Mouse (Mus musculus): ENCODE results near the gene Fbxo41.

The Fbxo41 gene

DNA sequence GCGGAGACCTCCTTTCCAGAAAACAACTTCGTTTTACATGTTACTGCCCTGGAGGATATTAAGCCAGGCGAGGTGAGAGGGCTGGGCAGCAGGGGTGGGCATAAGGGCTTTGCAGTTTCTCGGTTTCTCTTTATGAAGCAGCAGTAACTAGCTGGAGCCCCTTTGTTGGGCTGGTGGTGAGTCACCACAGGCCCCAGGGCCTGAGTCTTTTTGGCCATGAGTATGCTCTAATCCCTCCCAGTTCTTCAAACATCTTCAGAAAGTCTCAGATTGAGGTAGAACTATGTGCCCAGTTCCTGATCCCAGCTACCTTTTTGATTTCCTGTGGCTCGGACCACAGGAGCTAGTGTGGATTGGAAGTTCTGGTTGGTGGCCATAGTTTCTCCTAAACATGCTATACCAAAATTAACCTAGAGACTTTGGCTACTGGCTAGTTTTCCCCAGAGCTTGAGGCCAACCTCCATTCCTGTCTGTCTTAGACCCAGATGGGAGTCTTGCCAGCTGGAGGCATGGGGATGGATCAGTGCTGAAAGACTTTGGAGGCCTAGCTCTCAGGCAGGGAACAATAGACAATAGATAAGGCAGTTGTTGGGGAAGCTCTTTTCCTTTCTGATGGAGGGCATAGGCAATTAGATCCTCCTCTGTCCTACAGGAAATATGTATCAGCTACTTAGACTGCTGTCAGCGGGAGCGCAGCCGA is 58.4 kb downstream of the Fbxo41 start:
- DNase-seq = no peak

DNA sequence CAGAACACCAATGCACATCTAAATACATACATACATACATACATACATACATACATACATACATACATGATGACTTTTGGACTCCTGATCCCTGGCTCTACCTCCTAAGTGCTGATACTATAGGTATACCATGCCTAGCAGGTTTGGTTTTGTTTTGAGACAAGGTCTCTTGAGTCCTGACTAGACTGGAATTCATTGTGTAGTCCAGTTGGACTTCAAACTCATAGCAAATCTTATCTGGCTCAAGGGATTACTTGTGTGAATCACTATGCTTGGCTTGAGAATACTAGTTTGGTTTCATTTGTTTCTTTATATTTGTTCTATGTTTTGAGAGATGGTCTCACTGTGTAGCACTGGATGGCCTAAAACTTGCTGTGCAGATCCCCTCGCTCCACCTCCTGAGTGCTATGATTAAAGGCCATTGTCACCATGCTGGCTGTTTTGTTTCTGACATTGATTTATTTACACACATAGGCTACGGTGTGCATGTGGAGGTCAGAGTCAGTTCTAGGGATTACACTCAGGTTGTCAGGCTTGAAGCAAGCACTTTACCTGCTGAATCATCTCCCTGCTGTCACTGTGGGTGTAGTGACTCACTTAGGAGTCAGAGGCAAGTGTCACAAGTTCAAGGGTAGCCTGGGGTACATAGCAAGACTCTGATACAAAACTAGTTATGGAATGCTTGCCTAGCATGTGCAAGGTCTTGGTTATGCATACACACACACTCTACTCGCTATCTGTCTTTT is 59.1 kb downstream of the Fbxo41 start:
- DNase-seq = no peak

DNA sequence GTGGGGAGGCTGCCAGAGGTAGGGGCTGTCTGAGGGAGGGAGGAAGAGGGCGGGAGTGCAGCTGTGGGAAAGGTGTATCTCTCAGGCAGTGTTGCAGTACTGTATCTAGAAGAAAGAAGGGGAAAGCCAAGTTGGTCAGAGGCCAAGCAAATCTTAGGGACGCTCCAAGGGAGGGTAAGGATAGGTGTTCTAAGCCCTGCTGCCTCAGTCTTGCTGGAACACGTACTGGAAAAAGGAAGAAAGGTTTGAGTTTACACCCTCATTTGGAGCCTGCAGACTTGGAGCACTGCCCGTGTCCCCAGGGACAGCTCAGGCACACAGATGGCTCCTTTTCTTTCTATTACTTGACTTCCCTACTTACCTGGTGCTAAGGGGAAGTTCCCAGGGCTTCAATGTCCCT is 61.7 kb downstream of the Fbxo41 start:
- DNase-seq = no peak

DNA sequence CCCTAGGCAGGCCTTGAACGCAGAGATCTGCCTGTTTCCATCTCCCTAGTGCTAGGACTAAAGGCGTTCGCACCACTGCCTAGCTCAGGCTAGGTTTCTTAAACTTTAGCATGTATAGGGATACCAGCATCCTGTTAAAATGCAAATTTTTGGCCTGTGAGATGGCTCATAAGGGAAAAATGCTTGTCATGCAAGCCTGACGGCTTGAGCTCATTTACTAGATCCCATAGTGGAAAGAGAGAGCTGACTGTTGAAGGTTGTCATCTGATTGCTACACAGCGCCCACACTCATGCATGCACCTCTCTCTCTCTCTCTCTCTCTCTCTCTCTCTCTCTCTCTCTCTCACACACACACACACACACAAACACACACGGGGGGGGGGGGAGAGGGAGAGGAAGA is 66.2 kb downstream of the Fbxo41 start:
- DNase-seq = no peak

DNA sequence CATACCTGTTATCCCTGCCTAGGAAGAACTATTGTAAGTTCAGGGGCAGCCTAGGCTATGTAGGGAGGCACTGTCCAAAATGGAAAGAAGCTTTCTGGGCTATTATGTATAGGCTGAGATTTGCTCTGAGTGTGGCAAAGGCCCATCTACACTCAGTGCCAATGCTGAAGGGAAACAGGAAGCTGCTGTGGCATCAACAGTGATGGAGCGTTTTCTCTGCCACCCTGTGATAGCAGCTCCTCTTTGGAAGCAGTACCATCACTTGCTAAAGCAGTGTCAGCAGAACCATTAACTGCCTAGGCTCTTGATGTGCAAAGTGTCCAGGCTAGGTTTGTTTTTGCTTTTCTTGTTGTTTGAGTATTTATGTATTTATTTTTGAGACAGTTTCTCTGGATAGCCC is 66.6 kb downstream of the Fbxo41 start:
- no peak for DNase-seq

DNA sequence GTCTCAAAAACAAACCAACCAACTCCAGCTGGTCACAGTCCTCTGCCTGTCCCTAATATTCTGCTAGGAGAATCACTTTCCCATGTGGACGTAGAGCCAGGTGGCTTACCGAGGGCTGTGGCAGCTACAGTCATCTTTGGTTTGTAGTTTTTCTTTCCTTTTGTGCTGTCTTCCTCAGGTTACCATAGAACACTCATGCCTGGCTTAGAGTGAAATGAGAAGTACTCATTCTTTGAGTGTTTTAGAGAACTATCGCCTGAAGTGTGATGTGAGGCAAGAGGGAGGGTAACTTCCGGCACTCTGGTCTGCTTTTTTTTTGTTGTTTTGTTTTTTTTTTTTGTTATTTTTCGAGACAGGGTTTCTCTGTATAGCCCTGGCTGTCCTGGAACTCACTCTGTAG is 68.9 kb downstream of the Fbxo41 start:
- no peak for DNase-seq

DNA sequence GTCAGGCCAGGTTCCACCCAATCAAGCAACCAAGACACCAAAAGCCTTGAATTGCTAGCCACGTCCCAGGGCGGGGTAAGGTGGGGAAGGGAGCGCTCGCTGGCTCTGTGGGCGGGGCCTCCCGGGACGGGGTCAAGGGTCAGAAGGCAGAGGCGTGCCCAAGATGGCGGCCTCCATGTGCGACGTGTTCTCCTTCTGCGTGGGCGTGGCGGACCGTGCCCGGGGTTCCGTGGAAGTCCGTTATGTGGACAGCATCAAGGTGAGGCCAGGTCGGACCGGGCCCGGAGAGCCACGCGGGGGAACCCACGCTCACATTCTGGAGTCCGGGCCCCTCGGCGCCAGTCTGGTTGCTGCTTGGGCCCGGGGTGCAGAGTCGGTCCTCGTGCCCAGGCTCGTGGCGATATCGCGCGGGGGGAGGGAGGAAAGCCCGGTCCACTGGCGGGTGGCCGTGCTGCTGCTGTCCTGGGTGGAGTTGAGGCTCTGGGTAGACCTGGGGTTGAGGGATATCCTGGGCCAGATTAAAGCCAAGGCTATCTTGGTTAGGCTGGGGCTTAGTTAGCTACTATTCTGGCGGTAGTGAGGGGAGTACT is 70.9 kb downstream of the Fbxo41 start, which contains the start of gene Smyd5:
TSS of gene Smyd5 (plus strand) at position 148 of the 590 bp plus-strand sequence.
- DNase-seq = peak; percentile 70 to 75

DNA sequence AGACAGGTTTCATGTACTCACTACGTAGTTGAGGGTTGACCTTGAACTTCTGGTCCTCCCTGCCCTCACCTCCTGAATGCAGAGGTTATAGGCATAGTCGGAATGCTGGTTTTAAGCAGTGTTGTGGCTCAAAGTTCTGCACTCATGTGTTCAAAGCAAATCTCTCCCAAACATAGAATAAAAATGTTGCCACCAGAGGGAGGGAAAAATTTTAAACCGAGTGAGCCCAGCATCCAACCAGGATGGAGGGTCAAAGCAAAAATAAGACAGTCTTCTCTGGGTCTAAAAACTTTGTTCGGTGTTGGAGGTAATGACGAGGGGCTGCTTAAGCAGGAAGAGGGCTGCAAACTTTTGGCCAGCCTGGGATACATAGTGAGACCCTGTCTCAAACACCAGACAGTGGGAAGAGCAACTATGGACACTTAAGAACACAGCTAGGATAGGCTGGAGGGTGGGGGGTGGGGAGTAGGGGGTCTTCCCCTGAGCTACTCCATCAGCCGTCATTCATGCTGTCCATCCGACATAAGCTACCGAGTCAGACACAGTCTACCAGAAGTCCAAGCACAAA is 71.4 kb downstream of the Fbxo41 start:
- DNase-seq = no peak

DNA sequence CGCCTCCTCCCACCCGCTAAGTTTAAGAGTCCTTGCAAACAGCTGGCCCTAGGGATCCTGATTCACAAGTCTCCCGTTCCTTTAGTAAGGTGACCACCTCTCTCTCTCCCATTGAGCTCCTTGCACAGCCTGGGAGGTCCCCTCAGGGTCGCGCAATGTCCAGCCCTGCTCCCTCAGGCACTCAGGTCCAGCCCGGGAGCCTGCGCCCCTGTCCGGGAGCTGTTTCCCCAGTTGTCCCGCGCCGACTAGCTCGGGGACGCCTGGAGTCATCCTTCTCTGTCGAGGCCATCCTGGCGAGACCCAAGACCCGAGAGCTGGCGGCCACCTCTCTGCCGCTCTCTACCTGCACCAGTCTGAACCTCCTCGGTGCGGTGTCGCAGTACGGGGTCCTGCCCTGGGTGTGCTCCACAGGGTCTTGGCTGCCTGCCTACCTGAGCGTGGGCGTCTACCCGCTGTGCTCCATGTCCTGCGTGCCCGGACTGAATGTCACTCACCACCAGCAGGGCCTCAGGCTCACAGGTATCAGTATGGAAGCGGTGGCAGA is 78.9 kb downstream of the Fbxo41 start, which contains the start of gene Noto:
TSS of gene Noto (plus strand) at position 51 of the 544 bp plus-strand sequence.
- no peak for DNase-seq
